Mouse (Mus musculus): ENCODE data around the gene Cpt2. TPM values are rescaled to one million over a fixed set of nuclear protein-coding genes. Genes with fewer than 3 reads are reported as not detected.

The Cpt2 gene
- total RNA-seq, 1 experiment from 2014 or later = 27.9 TPM

Other genes starting within 250 kb of the Cpt2 start
- 0.47 TPM in 1 of 2 replicates, not detected in the other for gene Dmrtb1, start 239.4 kb downstream of the Cpt2 start, total RNA-seq (2017)
- 2.8 and 3.6 TPM in 2 replicates for gene Lrp8, start 121.3 kb downstream of the Cpt2 start, total RNA-seq (2017)
- gene Magoh, start 43.9 kb downstream of the Cpt2 start, total RNA-seq (2017) = 87.4 and 106 TPM in 2 replicates
- gene 0610037L13Rik, start 33.8 kb downstream of the Cpt2 start, total RNA-seq (2017) = 44.8 and 48.4 TPM in 2 replicates
- gene Slc1a7, start 44.7 kb upstream of the Cpt2 start, total RNA-seq (2017) = not detected in 2 replicates
- 0.35 TPM in 1 of 2 replicates, not detected in the other for gene Podn, start 172.8 kb upstream of the Cpt2 start, total RNA-seq (2017)
- gene Scp2, start 221.4 kb upstream of the Cpt2 start, total RNA-seq (2017) = 133 and 172 TPM in 2 replicates
- not detected in 2 replicates for gene Echdc2, start 241.8 kb upstream of the Cpt2 start, total RNA-seq (2017)

Measured in neutrophil, adult 5-6 weeks (primary cell).